Comparison of ENCODE assay signal across 11 mouse cellular contexts in genomic region chr15:80680347-80681030, GRCm38 (mm10). TPM values are rescaled to one million over a fixed set of nuclear protein-coding genes. Genes with fewer than 3 reads are reported as not detected.
A peak's percentile ranks its signal among the peaks of the same experiment; 100 is the strongest.
DNase-seq lines count a peak whose midpoint lies in the region; ATAC-seq lines count a peak whose summit lies in the region.
"Had no signal": no experiment of that assay in that cellular context is flagged by ENCODE, and none has a peak within 500 bp of the region (broad histone marks: within the 10 kb centered on the region; RNA-seq: fewer than 3 reads in every experiment).

No protein-coding gene starts in this region.

- H3K9me3 ChIP-seq in hindbrain, embryonic 10.5 days, result no peaks in the 10 kb centered on the region
- H3K9me3 ChIP-seq in hindbrain, embryonic 13.5 days, result no peaks in the 10 kb centered on the region
- H3K9me3 ChIP-seq in embryonic facial prominence, embryonic 14.5 days (ENCODE audit: control insufficient read depth, low read length), result no peaks in the 10 kb centered on the region
- H3K9me3 ChIP-seq in kidney, embryonic 16.5 days (ENCODE audit: low read length), result no peaks in the 10 kb centered on the region

- ATAC-seq in hindbrain, embryonic 13.5 days (ENCODE audit: low FRiP score), result no peak
- no peak for ATAC-seq in embryonic facial prominence, embryonic 14.5 days (ENCODE audit: low read depth)
- ATAC-seq in kidney, embryonic 16.5 days (ENCODE audit: low FRiP score, low TSS enrichment), result peak; percentile 71

- WGBS in hindbrain, embryonic 10.5 days, result 52% methylated on average over 7 of the region's 7 CpGs
- WGBS in hindbrain, embryonic 13.5 days, result 67% methylated on average over 7 of the region's 7 CpGs
- WGBS in embryonic facial prominence, embryonic 14.5 days, result 49% methylated on average over 7 of the region's 7 CpGs
- WGBS in kidney, embryonic 16.5 days, result 25% methylated on average over 7 of the region's 7 CpGs

- no peak overlapping the region for H3K4me3 ChIP-seq in hindbrain, embryonic 10.5 days
- no peak overlapping the region for H3K4me3 ChIP-seq in hindbrain, embryonic 13.5 days
- no peak overlapping the region for H3K4me3 ChIP-seq in embryonic facial prominence, embryonic 14.5 days (ENCODE audit: low read depth, low read length)
- H3K4me3 ChIP-seq in kidney, embryonic 16.5 days (ENCODE audit: low read length), result no peak overlapping the region

- H3K27me3 ChIP-seq in hindbrain, embryonic 10.5 days (ENCODE audit: insufficient read depth, poor library complexity, severe bottlenecking), result peaks cover 16% of the 10 kb centered on the region
- no peaks in the 10 kb centered on the region for H3K27me3 ChIP-seq in hindbrain, embryonic 13.5 days
- no peaks in the 10 kb centered on the region for H3K27me3 ChIP-seq in embryonic facial prominence, embryonic 14.5 days (replicated peaks; ENCODE audit: control insufficient read depth, insufficient read depth, low read length)
- H3K27me3 ChIP-seq in kidney, embryonic 16.5 days (ENCODE audit: insufficient read depth, low read length), result no peaks in the 10 kb centered on the region
- H3K27me3 ChIP-seq: CH12.LX had no signal

- no peak overlapping the region for H3K4me2 ChIP-seq in hindbrain, embryonic 13.5 days
- no peak overlapping the region for H3K4me2 ChIP-seq in embryonic facial prominence, embryonic 14.5 days (ENCODE audit: low read depth, low read length)
- H3K4me2 ChIP-seq in kidney, embryonic 16.5 days (replicated peaks; ENCODE audit: low read depth, low read length), result no peak overlapping the region

- peaks cover 44% of the 10 kb centered on the region for H3K4me1 ChIP-seq in hindbrain, embryonic 10.5 days (replicated peaks)
- H3K4me1 ChIP-seq in hindbrain, embryonic 13.5 days (replicated peaks), result peaks cover 64% of the 10 kb centered on the region
- peaks cover 11% of the 10 kb centered on the region for H3K4me1 ChIP-seq in embryonic facial prominence, embryonic 14.5 days (ENCODE audit: control insufficient read depth, insufficient read depth, low read length)
- peaks cover 30% of the 10 kb centered on the region for H3K4me1 ChIP-seq in kidney, embryonic 16.5 days (ENCODE audit: insufficient read depth, low read length)

- peak overlapping the region; percentile 50; the same call in 1 of the 2 replicates for H3K27ac ChIP-seq in hindbrain, embryonic 10.5 days
- H3K27ac ChIP-seq in hindbrain, embryonic 13.5 days, result no peak overlapping the region
- H3K27ac ChIP-seq in embryonic facial prominence, embryonic 14.5 days (replicated peaks; ENCODE audit: low read depth, low read length), result 0 out of 2 replicates have a peak overlapping the region, but pooled peaks have one; percentile 4
- H3K27ac ChIP-seq in kidney, embryonic 16.5 days (ENCODE audit: low read length), result peak overlapping the region; percentile 37; the same call in 1 of the 2 replicates

- no peak overlapping the region for H3K9ac ChIP-seq in hindbrain, embryonic 13.5 days
- no peak overlapping the region for H3K9ac ChIP-seq in embryonic facial prominence, embryonic 14.5 days (ENCODE audit: low read depth, low read length)
- no peak overlapping the region for H3K9ac ChIP-seq in kidney, embryonic 16.5 days (replicated peaks; ENCODE audit: low read length)

- H3K36me3 ChIP-seq in hindbrain, embryonic 10.5 days, result no peaks in the 10 kb centered on the region
- no peaks in the 10 kb centered on the region for H3K36me3 ChIP-seq in hindbrain, embryonic 13.5 days
- H3K36me3 ChIP-seq in embryonic facial prominence, embryonic 14.5 days (ENCODE audit: control insufficient read depth, insufficient read depth, low read length), result no peaks in the 10 kb centered on the region
- no peaks in the 10 kb centered on the region for H3K36me3 ChIP-seq in kidney, embryonic 16.5 days (ENCODE audit: insufficient read depth, low read length)

- DNase-seq in hindbrain, embryonic 10.5 days (ENCODE audit: low spot score), result no peak
- peak; percentile 57 for DNase-seq in embryonic facial prominence, embryonic 14.5 days (ENCODE audit: low spot score)
- peak; percentile 40 for DNase-seq in lung, postnatal 14 days
- DNase-seq in gastrocnemius, adult 8-10 months (ENCODE audit: low spot score in 2 of 2), result no peak
- DNase-seq in thymus, postnatal 14 days, result no peak
- DNase-seq in ovary, postnatal 10 days (ENCODE audit: low spot score), result no peak
- DNase-seq: cerebellum, adult 9-11 months had no signal

RNA-seq across cellular contexts. Expression of gene Fam83f, which starts 8.8 kb away (rescaled TPM):
- 0.60 and 0.96 TPM in 2 replicates for polyA plus RNA-seq in hindbrain, embryonic 10.5 days (2016; fragmentation: Nextera tagmentation; extraction: Ambion mirVana)
- polyA plus RNA-seq in hindbrain, embryonic 13.5 days (2015; fragmentation: Nextera tagmentation; extraction: Ambion mirVana), result 0.12 and 0.14 TPM in 2 replicates
- 2.2 and 2.9 TPM in 2 replicates for polyA plus RNA-seq in embryonic facial prominence, embryonic 14.5 days (2014; fragmentation: Nextera tagmentation; extraction: Ambion mirVana)
- 5.4 and 6.3 TPM in 2 replicates for polyA plus RNA-seq in kidney, embryonic 16.5 days (2015; fragmentation: Nextera tagmentation; extraction: Ambion mirVana)
- under 1 TPM in 3 of 4 experiments, not detected in 1; 0.13 to 0.18 (median 0.17) TPM for total RNA-seq in gastrocnemius, adult 8-10 months (2022)
- total RNA-seq: megakaryocyte-erythroid progenitor cell, adult 5-6 weeks had no signal

RNA-seq across cellular contexts. Expression of gene Tnrc6b, which starts 30.6 kb away (rescaled TPM):
- polyA plus RNA-seq in hindbrain, embryonic 10.5 days (2016; fragmentation: Nextera tagmentation; extraction: Ambion mirVana), result 42.7 and 43.3 TPM in 2 replicates
- 42.6 and 45.2 TPM in 2 replicates for polyA plus RNA-seq in hindbrain, embryonic 13.5 days (2015; fragmentation: Nextera tagmentation; extraction: Ambion mirVana)
- polyA plus RNA-seq in embryonic facial prominence, embryonic 14.5 days (2014; fragmentation: Nextera tagmentation; extraction: Ambion mirVana), result 12.5 and 16.1 TPM in 2 replicates
- polyA plus RNA-seq in kidney, embryonic 16.5 days (2015; fragmentation: Nextera tagmentation; extraction: Ambion mirVana), result 27.4 and 33.9 TPM in 2 replicates
- total RNA-seq in gastrocnemius, adult 8-10 months (2022), result 10 to 100 TPM; 46.5 to 53.7 (median 48.9) TPM

Comparison
In these comparisons a context has a peak if more than half of its experiments do, and no peak if none do; other contexts are left out.
1. DNase-seq: peak in embryonic facial prominence, embryonic 14.5 days (single experiment) and lung, postnatal 14 days (single experiment); none in hindbrain, embryonic 10.5 days (single experiment), gastrocnemius, adult 8-10 months (0 of 2), thymus, postnatal 14 days (single experiment) and ovary, postnatal 10 days (single experiment).